Mouse (Mus musculus) cerebellum, adult 9-10 months (tissue): ENCODE measurements around the gene Sfxn4.

Experiments used
- DNase-seq: peaks from one replicate; pipeline ENCODE4 v3.0.0; 2022

The Sfxn4 gene

DNA sequence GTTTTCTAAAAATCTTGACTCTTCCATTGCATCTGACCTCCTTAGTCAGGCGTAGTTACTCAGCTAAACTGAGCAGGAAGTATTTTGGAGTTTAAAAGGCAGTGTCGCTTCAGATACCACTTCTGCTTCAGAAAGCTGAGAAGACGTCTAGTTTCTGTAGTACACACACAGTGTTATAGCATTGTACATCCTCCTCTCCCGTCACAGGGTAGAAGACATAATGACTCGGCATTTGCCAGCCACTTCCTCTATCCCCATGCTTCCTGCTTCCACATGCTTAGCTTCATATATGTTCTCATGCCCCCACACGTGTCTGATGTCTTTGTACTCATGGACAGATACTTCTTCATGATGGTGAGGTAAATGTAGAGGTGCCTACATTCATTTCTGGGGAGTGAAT lies 42.6 kb downstream of the Sfxn4 start:
- no peak for DNase-seq

DNA sequence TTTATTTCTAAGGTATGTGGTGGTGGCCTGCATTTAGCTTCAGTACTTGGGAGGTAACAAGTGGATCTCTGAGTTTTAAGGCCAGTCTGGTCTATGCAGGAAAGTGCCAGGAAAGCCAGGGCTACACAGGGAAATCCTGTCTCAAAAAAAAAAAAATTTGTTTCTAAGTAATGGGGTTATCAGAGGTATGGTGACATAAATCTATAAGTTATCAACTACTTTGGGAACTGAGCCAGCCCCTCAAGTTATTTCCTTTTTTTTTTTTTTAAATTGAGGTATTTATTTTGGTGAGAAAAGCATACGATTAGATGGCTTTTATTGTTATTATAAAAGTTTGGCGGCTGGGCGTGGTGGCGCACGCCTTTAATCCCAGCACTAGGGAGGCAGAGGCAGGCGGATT lies 48.1 kb downstream of the Sfxn4 start:
- no peak for DNase-seq

DNA sequence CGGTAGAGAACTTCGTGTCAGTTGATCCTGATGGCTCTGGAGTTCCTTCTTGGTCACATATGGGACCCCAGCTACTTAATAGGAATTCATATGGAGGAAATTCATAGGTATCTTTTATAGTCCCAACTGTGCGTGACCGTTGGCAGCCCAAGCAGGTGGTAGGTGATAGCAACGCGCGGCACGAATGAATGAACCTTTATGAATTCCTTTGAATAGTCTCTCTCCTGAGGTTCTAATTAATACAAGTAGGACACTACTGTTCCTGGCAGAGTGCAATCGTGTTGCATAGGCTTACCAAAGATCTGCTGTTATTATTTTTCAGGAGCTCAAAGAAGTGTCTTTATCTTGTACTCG lies 49.3 kb downstream of the Sfxn4 start:
- DNase-seq = no peak

DNA sequence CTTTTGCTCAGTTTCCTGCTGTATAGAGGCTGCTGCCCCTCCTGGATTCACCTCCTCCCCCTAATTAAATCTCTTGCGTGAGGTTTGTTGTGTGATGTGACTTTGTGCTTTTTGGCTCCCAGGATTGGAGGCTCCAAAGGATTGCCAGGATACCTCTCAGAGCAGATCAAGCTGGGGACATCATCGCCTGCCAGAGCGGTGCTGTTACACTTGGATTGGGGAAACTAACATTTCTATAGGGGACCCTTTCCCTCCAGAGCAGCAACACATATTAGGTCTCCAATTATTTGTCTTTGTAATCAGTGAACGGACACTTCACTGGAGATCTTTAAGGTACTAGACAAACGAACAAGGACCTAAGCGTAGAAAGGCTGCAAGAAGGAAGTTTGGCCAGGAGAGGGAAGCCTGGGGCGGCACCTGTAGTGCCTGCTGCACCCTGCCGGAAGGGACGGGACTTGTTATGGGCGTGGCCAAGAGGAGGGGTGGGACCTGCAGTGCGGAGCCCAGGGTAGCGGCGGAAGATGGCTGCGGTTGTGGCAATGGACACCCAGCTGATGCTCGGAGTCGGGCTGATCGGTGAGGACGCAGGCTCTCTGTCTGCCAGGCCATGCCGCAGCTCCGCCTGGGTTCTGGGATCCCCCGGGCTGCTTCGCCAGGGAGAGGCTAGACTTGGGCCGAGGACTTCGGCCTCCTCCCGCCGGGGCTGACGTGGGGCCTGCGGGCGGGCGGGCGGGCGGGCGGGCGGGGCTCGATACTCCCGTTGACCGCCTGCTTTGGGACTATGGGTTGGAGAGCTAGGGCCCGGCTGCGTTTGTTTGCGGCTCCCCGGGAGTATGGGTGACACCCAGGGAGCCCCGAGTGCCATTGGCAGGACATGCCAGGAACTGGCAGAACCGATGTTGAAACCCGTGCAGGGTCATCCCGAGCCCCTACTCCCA lies 49.9 kb downstream of the Sfxn4 start, which contains the start of gene Fam45a:
Gene Fam45a, plus strand, starts transcription at position 488 of the 938 bp plus-strand sequence.
- DNase-seq = peak; percentile 92

DNA sequence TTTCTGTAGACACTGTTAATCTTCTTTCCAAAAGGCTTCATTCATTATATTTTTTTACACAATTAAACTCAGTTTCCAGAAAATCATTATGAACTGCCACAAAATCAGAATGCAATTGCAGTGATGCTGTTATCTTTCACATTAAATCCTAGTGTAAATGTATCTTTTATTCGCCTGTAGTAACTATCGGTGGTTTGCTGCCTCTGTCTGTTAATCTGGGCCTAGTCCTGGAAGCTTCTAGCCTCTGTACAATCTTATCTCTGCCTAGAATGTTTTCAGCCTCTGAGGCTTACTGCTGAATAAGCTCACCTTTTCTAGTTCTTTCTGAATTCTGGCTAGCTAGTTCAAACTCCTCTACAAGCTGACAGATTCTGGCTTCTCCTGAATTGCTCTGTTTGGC lies 51.4 kb downstream of the Sfxn4 start:
- no peak for DNase-seq

DNA sequence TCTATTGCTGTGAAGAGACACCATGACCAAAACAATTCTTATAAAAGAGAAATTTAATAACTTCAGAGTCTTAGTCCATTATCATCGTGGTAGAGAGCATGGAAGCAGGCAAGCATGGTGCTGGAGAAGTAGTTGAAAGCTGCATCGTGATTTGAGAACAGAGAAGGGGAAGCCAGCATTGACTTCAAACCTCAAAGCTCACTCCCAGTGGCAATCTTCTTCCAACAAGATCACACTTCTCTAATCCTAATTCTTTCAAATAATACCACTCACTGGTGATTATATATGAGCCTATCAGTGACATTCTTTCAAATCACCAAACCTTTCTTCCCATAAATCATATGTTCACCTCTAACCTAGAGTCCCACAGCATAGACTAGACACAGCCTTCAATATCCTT lies 56.4 kb downstream of the Sfxn4 start:
- DNase-seq = no peak

DNA sequence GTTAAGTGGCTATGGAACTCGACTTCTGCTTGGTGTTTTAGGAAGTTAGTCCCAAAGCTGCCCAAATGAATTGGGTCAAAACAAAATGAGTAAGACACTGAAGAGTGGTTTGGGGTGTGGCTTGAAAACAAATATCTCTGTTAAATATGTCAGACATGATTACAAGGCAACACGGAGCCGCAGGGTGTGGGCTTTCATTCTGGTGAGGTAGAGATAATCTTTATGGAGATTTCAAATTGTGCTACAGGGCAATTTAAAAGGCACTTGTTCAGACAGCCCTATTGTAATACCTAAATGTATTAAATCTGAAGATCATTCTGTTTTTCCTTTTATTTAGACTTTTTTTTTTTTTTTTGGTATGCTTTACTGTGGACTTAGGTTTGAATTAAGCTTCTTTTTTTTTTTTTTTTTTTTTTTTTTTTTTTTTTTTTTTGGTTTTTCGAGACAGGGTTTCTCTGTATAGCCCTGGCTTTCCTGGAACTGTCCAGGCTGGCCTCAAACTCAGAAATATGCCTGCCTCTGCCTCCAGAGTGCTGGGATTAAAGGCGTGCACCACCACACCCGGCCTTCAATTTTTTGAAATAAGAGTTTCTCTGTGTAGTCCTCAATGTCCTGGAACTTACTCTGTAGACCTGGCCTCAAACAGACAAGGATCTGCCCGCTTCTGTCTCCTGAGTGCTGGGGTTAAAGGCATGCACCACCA lies 61.3 kb downstream of the Sfxn4 start:
- no peak for DNase-seq

DNA sequence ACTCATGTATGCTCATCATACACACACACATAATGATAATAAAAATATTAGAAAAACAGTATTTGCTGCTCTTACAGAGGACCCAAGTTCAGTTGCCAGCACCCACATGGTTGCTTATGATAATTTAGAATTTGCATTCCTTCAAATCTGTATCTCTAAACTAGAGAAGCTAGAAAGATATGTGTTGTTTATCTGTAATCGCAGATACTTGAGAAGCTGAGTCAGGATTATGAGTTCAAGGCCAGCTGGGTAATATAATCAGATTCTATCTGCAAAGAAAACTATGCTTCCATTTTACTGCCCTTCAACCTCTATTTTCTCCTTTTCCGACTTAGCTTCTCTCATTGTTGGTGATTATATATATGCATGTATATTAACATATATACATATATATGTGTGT lies 63.9 kb downstream of the Sfxn4 start:
- DNase-seq = no peak

DNA sequence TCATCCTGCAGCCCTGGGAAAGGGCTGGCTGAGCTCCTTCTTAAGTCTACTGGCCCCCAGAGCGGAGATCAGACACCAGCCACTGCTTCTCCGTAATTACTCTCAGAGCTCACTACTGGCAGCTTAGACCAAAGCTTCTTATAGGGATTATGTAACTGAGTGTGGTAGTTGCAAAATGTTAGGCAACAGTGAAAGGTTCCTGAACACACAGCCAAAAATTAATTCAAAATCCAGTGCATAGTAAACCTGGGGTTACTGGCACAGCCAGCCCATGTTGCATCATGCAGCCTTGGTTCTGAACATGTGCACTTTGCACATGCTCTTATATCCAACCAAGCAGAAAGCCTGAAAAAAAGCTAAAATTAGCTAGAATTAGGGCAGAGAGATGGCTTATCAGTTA lies 66.0 kb downstream of the Sfxn4 start:
- no peak for DNase-seq

DNA sequence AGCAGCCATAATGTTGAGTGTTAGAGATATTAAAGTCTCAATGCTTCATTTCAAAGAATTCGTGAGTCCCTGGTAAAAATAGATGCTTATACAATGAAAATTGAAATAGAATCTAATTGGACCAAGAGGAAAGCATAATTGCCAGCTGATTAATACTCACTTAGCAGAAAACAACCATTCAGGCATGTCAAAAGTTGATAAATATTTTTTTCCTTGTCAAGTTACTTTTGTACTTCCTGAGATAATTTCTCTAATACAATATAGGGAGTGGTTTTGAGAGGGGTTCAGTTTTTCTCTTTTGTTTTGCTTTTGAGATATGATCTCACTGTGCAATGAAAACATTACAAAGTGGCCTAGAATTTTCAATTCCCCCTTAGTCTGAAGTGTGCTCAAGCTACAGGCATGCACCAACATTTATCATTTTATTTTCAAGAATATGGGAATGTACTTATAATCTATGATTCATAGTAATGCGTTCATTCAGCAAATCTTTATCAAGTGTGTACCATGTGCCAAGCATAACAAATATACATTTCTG lies 68.0 kb downstream of the Sfxn4 start:
- DNase-seq = no peak

DNA sequence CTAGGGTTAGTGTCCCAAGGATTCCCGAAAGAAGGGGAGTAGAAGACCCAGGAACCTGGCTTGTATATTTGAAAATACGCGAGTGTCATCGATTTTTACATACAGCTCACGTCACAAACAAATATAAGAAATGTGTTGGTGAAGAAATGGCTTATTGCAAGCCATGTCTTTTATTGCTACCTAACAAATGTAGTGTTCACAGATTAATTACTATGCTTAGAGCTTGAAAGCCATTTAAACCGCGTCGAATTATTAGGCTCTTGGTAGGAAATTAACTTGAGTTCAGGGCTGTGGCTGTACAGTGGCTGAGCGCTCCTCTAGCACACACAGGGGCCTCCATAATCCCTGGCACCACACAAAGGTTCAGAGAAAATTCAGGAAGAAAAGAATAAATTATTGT lies 70.1 kb downstream of the Sfxn4 start:
- no peak for DNase-seq

DNA sequence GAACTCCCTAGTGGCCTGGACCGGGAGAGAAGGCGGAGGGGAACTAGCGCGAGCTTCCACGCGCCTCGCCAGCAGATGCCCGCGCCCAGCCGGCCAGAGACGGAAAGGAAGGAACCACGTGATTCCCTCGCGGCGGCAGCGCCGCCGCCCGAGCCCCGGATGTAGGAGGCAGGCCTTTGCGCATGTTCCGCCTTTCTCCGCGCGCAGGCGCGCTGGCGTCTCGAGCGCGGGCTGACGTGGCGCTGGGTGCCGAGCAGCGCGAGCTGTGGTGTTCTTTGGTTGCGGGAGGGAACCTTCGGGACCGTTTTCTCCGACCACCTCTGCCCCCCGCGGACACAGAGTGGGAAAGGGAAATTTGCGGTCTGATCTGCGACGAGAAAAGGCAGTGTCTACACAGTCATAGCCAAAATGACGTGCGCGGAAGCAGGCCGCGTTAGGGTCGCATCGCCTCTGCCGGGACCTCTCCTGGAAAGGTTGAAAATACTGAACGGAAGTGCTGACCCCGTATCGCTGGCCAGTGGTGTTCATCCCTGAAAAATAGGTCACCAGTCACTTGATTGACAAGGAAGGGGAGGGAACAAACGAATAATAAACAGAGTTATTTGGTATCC lies 70.6 kb downstream of the Sfxn4 start, which contains the start of gene Eif3a:
Gene Eif3a, minus strand, starts transcription at position 108 of the 611 bp plus-strand sequence.
- peak; percentile 95 for DNase-seq

DNA sequence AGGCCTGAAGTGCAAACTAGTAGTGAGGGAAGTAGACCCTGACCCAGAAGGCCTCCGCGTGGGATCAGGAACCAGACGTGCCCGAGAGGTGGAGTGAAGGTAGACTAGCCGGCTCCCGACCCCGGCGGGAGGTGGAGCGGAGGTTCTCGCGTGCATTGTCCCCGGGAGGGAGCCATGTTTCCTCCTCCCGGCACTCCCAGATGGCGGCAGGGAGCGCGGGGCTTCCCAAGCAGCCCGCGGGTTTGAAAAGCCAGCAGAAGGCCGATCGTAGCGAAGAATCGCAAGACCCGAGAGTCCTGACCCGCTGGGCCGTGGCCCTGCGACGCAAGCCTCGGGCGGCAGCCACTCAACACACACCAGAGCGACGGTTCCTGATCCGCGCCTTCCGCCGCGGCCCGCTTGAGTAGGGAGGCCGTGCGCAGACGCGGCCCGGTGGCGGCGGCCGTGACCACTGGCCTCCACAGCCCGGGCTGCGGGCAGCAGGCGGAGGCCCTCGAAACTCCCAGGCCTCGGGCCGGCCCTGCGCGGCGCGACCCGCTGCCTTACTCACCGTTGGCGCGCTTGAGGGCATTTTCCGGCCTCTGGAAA lies 71.3 kb downstream of the Sfxn4 start:
- peak; percentile 61 for DNase-seq

DNA sequence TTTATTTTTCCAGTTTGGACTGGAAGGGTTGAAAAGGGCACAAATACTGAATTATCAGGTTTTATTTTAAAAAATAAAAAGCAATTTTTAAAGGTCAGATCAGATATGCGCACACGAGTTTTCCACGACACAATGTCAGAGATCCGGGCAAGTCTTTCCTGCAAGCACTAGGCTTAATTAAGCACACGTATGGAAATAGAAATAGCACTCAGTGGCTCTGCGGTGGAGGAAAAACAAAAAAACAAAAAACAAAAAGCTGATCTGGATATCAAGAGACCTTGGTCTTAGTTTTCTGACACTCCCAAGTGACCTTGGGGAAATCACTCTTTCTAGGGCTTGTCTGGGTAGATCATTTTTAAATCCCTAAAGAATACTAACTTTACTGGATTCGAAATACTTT lies 71.8 kb downstream of the Sfxn4 start:
- no peak for DNase-seq

DNA sequence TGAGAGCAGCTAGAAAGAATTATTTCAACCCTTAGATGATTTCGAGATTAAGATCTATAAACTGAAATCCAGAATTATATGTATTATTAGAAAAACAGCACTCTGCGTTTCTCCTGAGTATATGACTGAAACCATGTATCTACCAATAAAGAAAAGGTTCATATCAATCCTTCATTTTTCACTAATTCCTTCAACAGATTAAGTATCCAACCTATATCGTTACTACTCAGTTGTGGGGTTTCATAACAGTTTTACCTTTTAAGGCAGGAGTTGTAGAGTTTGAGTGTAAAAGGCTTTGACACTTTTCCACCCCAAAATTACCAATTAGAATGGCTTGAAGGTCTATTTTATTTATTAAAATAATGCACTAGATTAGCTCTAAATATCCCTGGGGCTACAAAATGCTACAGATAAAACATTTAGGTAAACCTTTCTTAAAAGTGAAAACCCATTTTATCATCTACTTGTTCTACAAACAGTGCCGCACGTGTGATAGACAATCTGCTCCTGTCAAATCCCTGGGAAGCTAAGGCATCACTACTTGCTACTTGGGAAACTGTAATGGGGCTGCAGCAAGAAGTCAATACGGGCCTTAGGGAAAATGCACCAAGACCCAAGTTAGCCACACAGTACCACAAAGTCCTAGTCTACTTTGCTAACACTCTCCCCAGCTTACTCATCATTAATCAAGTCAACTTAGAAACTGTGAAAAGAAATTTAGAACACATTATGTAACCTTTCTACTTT lies 72.9 kb downstream of the Sfxn4 start:
- no peak for DNase-seq

DNA sequence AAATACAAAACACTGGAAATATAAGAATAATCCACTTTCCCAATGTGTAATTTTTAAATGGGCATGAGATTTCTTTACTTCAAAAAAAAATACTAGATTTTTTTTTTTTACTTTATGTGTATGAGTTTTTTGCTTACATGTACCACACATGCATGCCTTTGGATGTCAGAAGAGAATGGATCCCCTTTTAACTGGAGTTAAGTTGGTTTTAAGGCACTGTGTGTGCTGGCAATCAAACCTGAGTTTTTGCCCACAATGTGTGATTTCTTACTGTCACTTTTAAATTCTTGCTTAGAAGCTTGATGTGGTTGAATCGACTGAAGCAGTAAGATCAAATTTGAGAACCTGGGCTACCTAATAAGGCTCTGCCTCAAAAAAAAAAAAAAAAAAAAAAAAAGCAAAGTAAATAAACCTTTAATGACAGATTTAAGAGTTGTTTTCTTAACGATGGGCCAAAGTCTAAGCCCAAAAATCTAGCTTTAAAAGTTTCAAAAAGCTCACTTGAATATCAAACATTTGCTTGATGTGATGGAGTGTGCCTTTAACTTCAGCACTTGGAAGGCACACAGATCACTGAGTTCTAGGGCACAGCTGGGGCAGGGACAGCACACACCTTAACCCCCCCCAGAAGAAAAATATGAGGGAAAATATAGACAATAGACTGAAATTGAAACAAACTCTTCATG lies 73.7 kb downstream of the Sfxn4 start:
- no peak for DNase-seq
